Mouse (Mus musculus): Measurements from ENCODE around the gene Hist1h4i. TPM values are rescaled to one million over a fixed set of nuclear protein-coding genes. Genes with fewer than 3 reads are reported as not detected.

The Hist1h4i gene
- total and polyA plus RNA-seq, 3 experiments, result 10.4 to 1,065 TPM; not detected in 1

- Histone ChIP-seq H3K79me2 (ENCODE audit: control insufficient read depth, insufficient read depth, low read length, poor library complexity) (no peaks in the 10 kb centered on the region; the same call in 1 of the 2 replicates), H3K36me3 (ENCODE audit: control insufficient read depth in 1 of 2, insufficient read depth in 2 of 2, low read length in 2 of 2) (peaks cover 0 to 4% of the 10 kb centered on the region in 2 experiments; a peak in 2 of 4 replicates), H3K9me3 (replicated peaks; ENCODE audit: insufficient read depth, low read length) (no peaks in the 10 kb centered on the region), H3K27me3 (ENCODE audit: control insufficient read depth in 1 of 2, insufficient read depth in 2 of 2, low read length in 2 of 2) (no peaks in the 10 kb centered on the region), H3K4me1 (ENCODE audit: control insufficient read depth in 1 of 2, insufficient read depth in 2 of 2, low read length in 2 of 2) (peaks cover 0 to 4% of the 10 kb centered on the region in 2 experiments; a peak in 1 of 4 replicates), H3K27ac (ENCODE audit: control insufficient read depth, low read depth, low read length) (no peak overlapping the region), H3K9ac (ENCODE audit: control insufficient read depth, low read depth, low read length, poor library complexity, severe bottlenecking) (no peak overlapping the region), H3K4me3 (ENCODE audit: control insufficient read depth in 1 of 2, insufficient read depth in 1 of 2, low read depth in 2 of 2, low read length in 2 of 2) (no peak overlapping the region)
- TF ChIP-seq HCFC1 (IDR thresholded peaks at IDR 0.05; ENCODE audit: low read depth, low read length) (no peak), MEF2A (IDR thresholded peaks at IDR 0.05; ENCODE audit: extremely low read depth, insufficient replicate concordance, low read depth, low read length, poor library complexity, severe bottlenecking) (no peak), ZKSCAN1 (IDR thresholded peaks at IDR 0.05; ENCODE audit: low read depth, low read length) (no peak), SIN3A (IDR thresholded peaks at IDR 0.05; ENCODE audit: low read length) (no peak), MAZ (IDR thresholded peaks at IDR 0.05; ENCODE audit: low read depth, low read length) (no peak), POLR2AphosphoS5 (IDR thresholded peaks at IDR 0.05; ENCODE audit: borderline replicate concordance, low read depth, low read length) (no peak), TCF12 (IDR thresholded peaks at IDR 0.05; ENCODE audit: low read depth, low read length) (no peak), JUND (IDR thresholded peaks at IDR 0.05; ENCODE audit: low read depth, low read length) (no peak), E2F4 (IDR thresholded peaks at IDR 0.05; ENCODE audit: borderline replicate concordance, low read depth, low read length) (no peak), TAL1 (IDR thresholded peaks at IDR 0.05; ENCODE audit: low read length) (no peak), POLR2A (IDR thresholded peaks at IDR 0.05; ENCODE audit: control insufficient read depth in 1 of 2, insufficient read depth in 1 of 2, low read depth in 1 of 2, low read length in 2 of 2, poor library complexity in 1 of 2) (no peak)
- no peak for DNase-seq (ENCODE audit: low read depth, low spot score)
Observed at GRCm38 (mm10) chr13:22045311-22045710, 4.1 kb upstream of the Hist1h4i start.

DNA sequence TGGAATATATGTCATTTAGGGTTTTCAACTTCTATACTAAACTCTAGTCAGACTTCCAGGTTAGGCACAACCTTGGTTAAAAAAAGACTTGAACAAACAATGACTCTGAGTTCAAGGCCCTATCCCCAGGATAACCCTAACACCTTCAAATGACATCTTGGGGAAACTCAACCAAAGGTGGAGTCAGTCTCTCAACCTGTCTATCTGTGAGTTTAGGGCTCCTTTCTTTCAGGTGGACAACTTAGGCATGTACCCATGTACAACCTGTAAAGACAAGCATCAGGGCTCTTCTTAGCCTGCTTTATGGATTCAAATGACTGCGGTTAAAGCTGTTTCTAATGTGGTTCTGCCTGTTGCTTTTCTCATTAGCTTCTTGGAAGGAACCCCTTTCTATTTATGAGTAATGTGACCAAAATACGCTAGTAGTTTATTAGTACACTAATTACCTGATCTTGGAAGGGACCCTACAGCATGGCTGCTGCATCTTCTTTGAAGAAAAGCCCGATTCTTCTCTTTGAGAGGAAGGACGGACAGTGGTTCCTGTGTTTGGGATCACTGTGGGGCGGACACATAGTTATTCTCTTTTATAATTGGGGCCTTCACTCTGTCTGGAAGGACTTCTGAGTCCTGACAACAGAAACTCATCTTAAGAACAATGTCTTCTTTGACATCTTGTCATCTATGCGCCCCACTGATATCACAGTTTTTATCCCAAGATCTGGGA, 3.4 kb upstream of the Hist1h4i start:
- no peak for DNase-seq (ENCODE audit: low read depth, low spot score)
- Histone ChIP-seq H3K36me3 (ENCODE audit: control insufficient read depth in 1 of 2, insufficient read depth in 2 of 2, low read length in 2 of 2) (peaks cover 0 to 4% of the 10 kb centered on the region in 2 experiments; a peak in 2 of 4 replicates), H3K9ac (ENCODE audit: control insufficient read depth, low read depth, low read length, poor library complexity, severe bottlenecking) (no peak overlapping the region), H3K4me1 (ENCODE audit: control insufficient read depth in 1 of 2, insufficient read depth in 2 of 2, low read length in 2 of 2) (peaks cover 0 to 4% of the 10 kb centered on the region in 2 experiments; a peak in 1 of 4 replicates), H3K27ac (ENCODE audit: control insufficient read depth, low read depth, low read length) (no peak overlapping the region), H3K27me3 (ENCODE audit: control insufficient read depth in 1 of 2, insufficient read depth in 2 of 2, low read length in 2 of 2) (no peaks in the 10 kb centered on the region), H3K79me2 (ENCODE audit: control insufficient read depth, insufficient read depth, low read length, poor library complexity) (no peaks in the 10 kb centered on the region; the same call in 1 of the 2 replicates), H3K4me3 (ENCODE audit: control insufficient read depth in 1 of 2, insufficient read depth in 1 of 2, low read depth in 2 of 2, low read length in 2 of 2) (no peak overlapping the region), H3K9me3 (replicated peaks; ENCODE audit: insufficient read depth, low read length) (no peaks in the 10 kb centered on the region)
- TF ChIP-seq ELF1 (IDR thresholded peaks at IDR 0.05; ENCODE audit: low read depth, low read length) (no peak), JUND (IDR thresholded peaks at IDR 0.05; ENCODE audit: low read depth, low read length) (no peak), CHD1 (IDR thresholded peaks at IDR 0.05; ENCODE audit: low read depth, low read length) (no peak), KAT2A (conservative IDR thresholded peaks at IDR 0.05; ENCODE audit: low read depth, low read length) (no peak), ETS1 (IDR thresholded peaks at IDR 0.05; ENCODE audit: low read depth, low read length) (no peak), HCFC1 (IDR thresholded peaks at IDR 0.05; ENCODE audit: low read depth, low read length) (no peak), MAZ (IDR thresholded peaks at IDR 0.05; ENCODE audit: low read depth, low read length) (no peak), RAD21 (IDR thresholded peaks at IDR 0.05; ENCODE audit: low read depth, low read length) (no peak), MAFK (IDR thresholded peaks at IDR 0.05; ENCODE audit: borderline replicate concordance, low read depth, low read length) (no peak)

Measured in MEL (cell line).